Mouse (Mus musculus) MEL (cell line): ENCODE data around the gene Ramp3. TPM values are rescaled to one million over a fixed set of nuclear protein-coding genes. Genes with fewer than 3 reads are reported as not detected.

ENCODE experiments used
- DNase-seq: peaks from one replicate; pipeline ENCODE4 v3.0.0; 2011; ENCODE audit warnings: low read depth, low spot score
- H3K27ac ChIP-seq: 2 replicates; pipeline ENCODE4 v1.5.1; 2012; ENCODE audit warnings: low read depth, mild to moderate bottlenecking, control low read depth, low read length, moderate library complexity; ENCODE audit not compliant: control insufficient read depth
- H3K27me3 ChIP-seq, 2 experiments: fragments of 150-350 bp in 1 of 2; sonication (generic) in 1 of 2; 2 replicates each; pipeline ENCODE4 v1.6.1; 2012; ENCODE audit warnings: low read length in 2 of 2, mild to moderate bottlenecking in 2 of 2, improper control_type of control experiment in 1 of 2, moderate library complexity in 1 of 2; ENCODE audit not compliant: insufficient read depth in 2 of 2, control insufficient read depth in 1 of 2
- H3K36me3 ChIP-seq, 2 experiments: 2 replicates each; pipeline ENCODE4 v1.6.1; 2012 to 2014; ENCODE audit warnings: low read length in 2 of 2, improper control_type of control experiment in 1 of 2, inconsistent platforms in 1 of 2, mild to moderate bottlenecking in 1 of 2; ENCODE audit not compliant: insufficient read depth in 2 of 2, control insufficient read depth in 1 of 2
- H3K4me1 ChIP-seq, 2 experiments: fragments of 150-350 bp in 1 of 2; sonication (generic) in 1 of 2; 2 replicates each; pipeline ENCODE4 v1.6.1; 2012; ENCODE audit warnings: low read length in 2 of 2, improper control_type of control experiment in 1 of 2, mild to moderate bottlenecking in 1 of 2; ENCODE audit not compliant: insufficient read depth in 2 of 2, control insufficient read depth in 1 of 2
- H3K4me3 ChIP-seq, 2 experiments: fragments of 150-350 bp in 1 of 2; sonication (generic) in 1 of 2; 2 replicates each; pipeline ENCODE4 v1.5.1; 2012; ENCODE audit warnings: low read depth in 2 of 2, low read length in 2 of 2, mild to moderate bottlenecking in 2 of 2, moderate library complexity in 2 of 2, control low read depth in 1 of 2, improper control_type of control experiment in 1 of 2; ENCODE audit not compliant: control insufficient read depth in 1 of 2, insufficient read depth in 1 of 2
- H3K79me2 ChIP-seq: 2 replicates; pipeline ENCODE4 v1.6.1; 2012; ENCODE audit warnings: mild to moderate bottlenecking, low read length, moderate library complexity; ENCODE audit not compliant: control insufficient read depth, poor library complexity, insufficient read depth
- H3K9ac ChIP-seq: 2 replicates; pipeline ENCODE4 v1.6.1; 2012; ENCODE audit warnings: low read depth, mild to moderate bottlenecking, control low read depth, low read length, moderate library complexity; ENCODE audit not compliant: control insufficient read depth, poor library complexity, severe bottlenecking
- H3K9me3 ChIP-seq: fragments of 150-350 bp; sonication (generic); replicated peaks from 2 replicates; pipeline ENCODE4 v1.6.1; 2012; ENCODE audit warnings: mild to moderate bottlenecking, low read length, improper control_type of control experiment, moderate library complexity; ENCODE audit not compliant: insufficient read depth
- BHLHE40 ChIP-seq: IDR thresholded peaks from 2 replicates; pipeline ENCODE4 v1.6.1; 2012; ENCODE audit warnings: low read depth, mild to moderate bottlenecking, inconsistent platforms, low read length, improper control_type of control experiment, borderline replicate concordance
- CHD1 ChIP-seq: IDR thresholded peaks from 2 replicates; pipeline ENCODE4 v1.6.1; 2012; ENCODE audit warnings: low read depth, mild to moderate bottlenecking, inconsistent platforms, low read length, improper control_type of control experiment
- CHD2 ChIP-seq: IDR thresholded peaks from 2 replicates; pipeline ENCODE4 v1.6.1; 2011; ENCODE audit warnings: low read length, improper control_type of control experiment
- E2F4 ChIP-seq: IDR thresholded peaks from 2 replicates; pipeline ENCODE4 v1.6.1; 2011; ENCODE audit warnings: low read depth, low read length, improper control_type of control experiment, borderline replicate concordance
- ELF1 ChIP-seq: IDR thresholded peaks from 2 replicates; pipeline ENCODE4 v1.6.1; 2014; ENCODE audit warnings: low read depth, mild to moderate bottlenecking, inconsistent platforms, low read length, improper control_type of control experiment, moderate library complexity
- EP300 ChIP-seq, 2 experiments: IDR thresholded peaks; 2 replicates each; pipeline ENCODE4 v1.6.1; 2011; ENCODE audit warnings: improper control_type of control experiment in 2 of 2, low read length in 2 of 2, low read depth in 1 of 2, mild to moderate bottlenecking in 1 of 2
- GABPA ChIP-seq: IDR thresholded peaks from 2 replicates; pipeline ENCODE4 v1.6.1; 2012; ENCODE audit warnings: low read depth, mild to moderate bottlenecking, inconsistent platforms, low read length, improper control_type of control experiment, moderate library complexity
- GATA1 ChIP-seq: IDR thresholded peaks from 2 replicates; pipeline ENCODE4 v1.6.1; 2011; ENCODE audit warnings: low read depth, low read length, improper control_type of control experiment
- HCFC1 ChIP-seq: IDR thresholded peaks from 2 replicates; pipeline ENCODE4 v1.6.1; 2012; ENCODE audit warnings: low read depth, mild to moderate bottlenecking, inconsistent platforms, low read length, improper control_type of control experiment, moderate library complexity
- KAT2A ChIP-seq: conservative IDR thresholded peaks from 2 replicates; pipeline ENCODE4 v1.6.1; 2012; ENCODE audit warnings: low read depth, low read length, improper control_type of control experiment, inconsistent platforms
- MAFK ChIP-seq: IDR thresholded peaks from 2 replicates; pipeline ENCODE4 v1.6.1; 2011; ENCODE audit warnings: low read depth, mild to moderate bottlenecking, low read length, improper control_type of control experiment, borderline replicate concordance
- MAX ChIP-seq: IDR thresholded peaks from 2 replicates; pipeline ENCODE4 v1.6.1; 2011; ENCODE audit warnings: low read length, improper control_type of control experiment
- MAZ ChIP-seq: IDR thresholded peaks from 2 replicates; pipeline ENCODE4 v1.6.1; 2012; ENCODE audit warnings: low read depth, mild to moderate bottlenecking, inconsistent platforms, low read length, improper control_type of control experiment
- MEF2A ChIP-seq: IDR thresholded peaks from 2 replicates; pipeline ENCODE4 v1.6.1; 2014; ENCODE audit warnings: low read depth, mild to moderate bottlenecking, inconsistent platforms, low read length, improper control_type of control experiment; ENCODE audit not compliant: poor library complexity, insufficient replicate concordance, severe bottlenecking; ENCODE audit errors: extremely low read depth
- MXI1 ChIP-seq: IDR thresholded peaks from 2 replicates; pipeline ENCODE4 v1.6.1; 2011; ENCODE audit warnings: mild to moderate bottlenecking, low read depth, low read length, improper control_type of control experiment
- NELFE ChIP-seq: IDR thresholded peaks from 2 replicates; pipeline ENCODE4 v1.6.1; 2011; ENCODE audit warnings: low read depth, low read length, improper control_type of control experiment
- NRF1 ChIP-seq: IDR thresholded peaks from 2 replicates; pipeline ENCODE4 v1.6.1; 2014; ENCODE audit warnings: low read depth, mild to moderate bottlenecking, inconsistent platforms, low read length, improper control_type of control experiment, moderate library complexity; ENCODE audit not compliant: poor library complexity, insufficient read depth, severe bottlenecking
- POLR2A ChIP-seq, 2 experiments: IDR thresholded peaks; 2 replicates each; pipeline ENCODE4 v1.6.1; 2011 to 2012; ENCODE audit warnings: low read length in 2 of 2, mild to moderate bottlenecking in 2 of 2, control low read depth in 1 of 2, improper control_type of control experiment in 1 of 2, low read depth in 1 of 2, moderate library complexity in 1 of 2; ENCODE audit not compliant: control insufficient read depth in 1 of 2, insufficient read depth in 1 of 2, poor library complexity in 1 of 2
- POLR2AphosphoS2 ChIP-seq: IDR thresholded peaks from 2 replicates; pipeline ENCODE4 v1.6.1; 2011; ENCODE audit warnings: low read length, improper control_type of control experiment
- POLR2AphosphoS5 ChIP-seq: IDR thresholded peaks from 2 replicates; pipeline ENCODE4 v1.6.1; 2012; ENCODE audit warnings: low read depth, borderline replicate concordance, mild to moderate bottlenecking, inconsistent platforms, low read length, moderate library complexity, mixed read lengths
- RCOR1 ChIP-seq: IDR thresholded peaks from 2 replicates; pipeline ENCODE4 v1.6.1; 2012; ENCODE audit warnings: low read depth, mild to moderate bottlenecking, inconsistent platforms, low read length, improper control_type of control experiment
- SIN3A ChIP-seq: IDR thresholded peaks from 2 replicates; pipeline ENCODE4 v1.6.1; 2012; ENCODE audit warnings: low read length, improper control_type of control experiment, inconsistent platforms
- SMC3 ChIP-seq: IDR thresholded peaks from 2 replicates; pipeline ENCODE4 v1.6.1; 2011; ENCODE audit warnings: low read depth, low read length, improper control_type of control experiment
- TAL1 ChIP-seq: IDR thresholded peaks from 2 replicates; pipeline ENCODE4 v1.6.1; 2012; ENCODE audit warnings: mild to moderate bottlenecking, inconsistent platforms, low read length, moderate library complexity, mixed read lengths
- TBP ChIP-seq: IDR thresholded peaks from 2 replicates; pipeline ENCODE4 v1.8.0; 2011; ENCODE audit warnings: low read depth, low read length, improper control_type of control experiment
- TCF12 ChIP-seq: IDR thresholded peaks from 2 replicates; pipeline ENCODE4 v1.6.1; 2014; ENCODE audit warnings: low read depth, mild to moderate bottlenecking, inconsistent platforms, low read length, improper control_type of control experiment, moderate library complexity
- USF2 ChIP-seq, 2 experiments: IDR thresholded peaks; 2 replicates each; pipeline ENCODE4 v1.6.1; 2011 to 2012; ENCODE audit warnings: improper control_type of control experiment in 2 of 2, low read length in 2 of 2, borderline replicate concordance in 1 of 2, inconsistent platforms in 1 of 2, low read depth in 1 of 2, mild to moderate bottlenecking in 1 of 2; ENCODE audit not compliant: insufficient read depth in 1 of 2
- ZC3H11A ChIP-seq: IDR thresholded peaks from 2 replicates; pipeline ENCODE4 v1.6.1; 2012; ENCODE audit warnings: low read depth, mild to moderate bottlenecking, inconsistent platforms, low read length, improper control_type of control experiment
- ZKSCAN1 ChIP-seq: IDR thresholded peaks from 2 replicates; pipeline ENCODE4 v1.6.1; 2012; ENCODE audit warnings: low read depth, mild to moderate bottlenecking, inconsistent platforms, low read length, improper control_type of control experiment, moderate library complexity
- ZMIZ1 ChIP-seq: IDR thresholded peaks from 2 replicates; pipeline ENCODE4 v1.6.1; 2012; ENCODE audit warnings: low read depth, mild to moderate bottlenecking, inconsistent platforms, low read length, improper control_type of control experiment, moderate library complexity
- ZNF384 ChIP-seq: IDR thresholded peaks from 2 replicates; pipeline ENCODE4 v1.6.1; 2012; ENCODE audit warnings: low read depth, mild to moderate bottlenecking, inconsistent platforms, low read length, improper control_type of control experiment
- polyA plus RNA-seq, 2 experiments: library from polyadenylated mRNA; stranded (reverse) in 1 of 2; unstranded in 1 of 2; fragments of >175 nt in 1 of 2; fragments of >200 nt in 1 of 2; gene quantifications; 2 replicates each; pipeline versions ENCODE4 v1.2.1 to v1.2.4; 2012; ENCODE audit warnings: low replicate concordance in 2 of 2, low read depth in 1 of 2; ENCODE audit not compliant: insufficient read length in 2 of 2, insufficient read depth in 1 of 2, missing spikeins in 1 of 2
- total RNA-seq: library from RNA; depleted of rRNA; stranded (reverse); fragments of 300-350 nt; gene quantifications from 2 replicates; pipeline ENCODE4 v1.2.3, GENCODE M21; 2012

Gene Ramp3
- total and polyA plus RNA-seq, 3 experiments: not detected

DNA sequence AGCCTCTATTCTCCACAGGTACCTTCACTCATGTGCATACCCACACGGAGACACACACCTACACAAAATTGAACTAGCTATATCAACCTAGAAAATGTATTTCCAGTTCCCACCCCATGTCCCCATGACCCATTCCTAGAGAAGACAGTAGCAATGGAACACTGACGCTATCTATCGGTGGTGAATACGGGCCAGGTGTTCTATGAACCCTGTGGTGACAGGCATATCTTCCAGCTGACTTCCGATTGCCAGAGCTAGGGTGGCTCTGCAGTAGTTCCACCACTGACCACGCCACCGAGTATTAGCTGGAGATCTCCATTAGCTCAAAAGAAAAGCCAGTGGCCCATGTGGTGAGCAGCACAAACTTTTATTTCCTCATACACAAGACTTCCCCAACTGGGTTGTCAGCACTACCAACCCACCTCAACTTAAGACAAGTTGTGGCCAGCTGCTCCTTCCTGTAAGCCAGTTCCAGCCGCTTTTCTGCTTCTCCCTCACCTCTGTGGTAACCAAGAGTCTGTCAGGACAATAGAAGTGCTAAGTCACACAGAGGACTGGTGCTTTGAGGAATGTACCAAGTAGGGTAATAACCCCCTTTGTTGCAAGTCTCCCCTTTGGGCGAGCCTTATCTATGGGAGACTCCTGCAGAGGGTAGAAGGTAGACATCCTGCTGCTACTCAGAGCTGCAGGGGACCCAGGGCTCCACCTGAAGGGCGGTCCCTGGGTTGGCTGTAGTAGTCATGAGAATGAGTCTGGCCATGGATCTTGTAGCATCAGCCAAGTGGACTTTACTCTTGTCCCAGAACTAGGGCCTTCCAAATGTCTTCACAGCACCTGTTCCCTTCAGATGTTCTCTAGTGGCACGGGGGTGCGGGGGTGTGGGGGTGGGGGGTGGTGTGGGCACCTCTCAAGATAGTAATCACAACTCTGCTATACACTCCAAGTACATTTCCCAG lies 42.8 kb upstream of the Ramp3 start (continued):
- TF ChIP-seq KAT2A: no peak

DNA sequence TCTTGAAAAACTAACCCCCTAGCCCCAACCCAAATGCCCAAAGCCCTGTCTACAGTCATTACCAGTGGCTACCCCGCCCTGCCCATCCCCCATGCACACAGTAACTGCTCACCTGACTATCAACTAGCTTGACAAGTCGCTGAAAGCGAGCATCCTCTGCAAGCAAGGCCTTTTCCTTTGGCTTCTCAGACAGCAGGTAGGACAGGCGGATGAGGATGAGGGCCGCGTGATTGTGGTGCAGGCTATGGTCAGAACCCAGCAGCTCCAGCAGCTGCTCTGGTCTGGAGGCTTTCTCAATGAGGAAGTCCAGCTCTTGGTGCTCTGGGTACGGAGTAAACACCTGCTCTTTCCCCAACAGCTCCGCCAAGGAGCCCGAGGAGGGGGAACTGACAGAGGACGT lies 34.6 kb upstream of the Ramp3 start:
- DNase-seq: peak; percentile 63
- Histone ChIP-seq H3K27me3 (no peaks in the 10 kb centered on the region), H3K27ac (peak overlapping the region; percentile 92), H3K4me3 (peak overlapping the region; percentile 77 to 92), H3K9me3 (no peaks in the 10 kb centered on the region), H3K79me2 (peaks cover 58% of the 10 kb centered on the region), H3K9ac (peak overlapping the region; percentile 92)
- TF ChIP-seq ELF1: no peak
- TF ChIP-seq POLR2AphosphoS5: no peak
- no peak for TF ChIP-seq E2F4
- TF ChIP-seq POLR2AphosphoS2: no peak
- peak; percentile 34; the same call in 1 of the 2 replicates for TF ChIP-seq BHLHE40
- TF ChIP-seq ZNF384: no peak
- TF ChIP-seq MAZ: no peak
- TF ChIP-seq MXI1: 0 out of 2 replicates have a peak, but pooled peaks have one; percentile 11
- no peak; the same call in 1 of the 2 replicates for TF ChIP-seq ZMIZ1
- no peak for TF ChIP-seq GABPA
- no peak for TF ChIP-seq ZKSCAN1
- TF ChIP-seq POLR2A (IDR thresholded peaks at IDR 0.05; ENCODE audit: control insufficient read depth in 1 of 2, insufficient read depth in 1 of 2, low read depth in 1 of 2, low read length in 2 of 2, poor library complexity in 1 of 2): 0 out of 4 replicates have a peak, but pooled peaks of 1 of the 2 experiments have one; percentile 5
- TF ChIP-seq RCOR1: no peak
- no peak for TF ChIP-seq NRF1
- TF ChIP-seq MAFK: no peak
- TF ChIP-seq NELFE: no peak
- no peak for TF ChIP-seq MEF2A
- TF ChIP-seq CHD1: no peak
- no peak for TF ChIP-seq TAL1
- 0 out of 2 replicates have a peak, but pooled peaks have one; percentile 12 for TF ChIP-seq HCFC1
- TF ChIP-seq ZC3H11A: no peak
- TF ChIP-seq GATA1: no peak
- TF ChIP-seq KAT2A: no peak
- TF ChIP-seq USF2 (IDR thresholded peaks at IDR 0.05; ENCODE audit: borderline replicate concordance in 1 of 2, insufficient read depth in 1 of 2, low read depth in 1 of 2, low read length in 2 of 2): no peak
- no peak; the same call in 1 of the 2 replicates for TF ChIP-seq SIN3A
- TF ChIP-seq EP300 (IDR thresholded peaks at IDR 0.05; ENCODE audit: low read depth in 1 of 2, low read length in 2 of 2): 0 out of 4 replicates have a peak, but pooled peaks of 1 of the 2 experiments have one; percentile 1
- no peak for TF ChIP-seq SMC3
- no peak for TF ChIP-seq TBP
- TF ChIP-seq TCF12: no peak
- no peak for TF ChIP-seq CHD2
- no peak for TF ChIP-seq MAX
- TF ChIP-seq, all 39 proteins: peak for 5
- peaks cover 11 to 27% of the 10 kb centered on the region in 2 experiments for H3K4me1 ChIP-seq
- H3K36me3 ChIP-seq: peaks cover 31 to 34% of the 10 kb centered on the region in 2 experiments
